Mouse (Mus musculus) thymus, adult 2 months (tissue): Measurements from ENCODE around the gene Ssu72.

Experiments
- CTCF ChIP-seq: fragments of 200-500 bp; IDR thresholded peaks from 2 replicates; pipeline ENCODE4 v1.5.1; 2012; ENCODE audit warnings: mild to moderate bottlenecking, control low read depth, low read length, moderate library complexity, borderline replicate concordance; ENCODE audit not compliant: control insufficient read depth, poor library complexity, insufficient read depth; ENCODE audit errors: extremely low read depth
- POLR2A ChIP-seq: fragments of 200-500 bp; IDR thresholded peaks from 2 replicates; pipeline ENCODE4 v1.6.1; 2012; ENCODE audit warnings: mild to moderate bottlenecking, low read length, control low read depth, moderate library complexity; ENCODE audit not compliant: control insufficient read depth, poor library complexity, insufficient read depth; ENCODE audit errors: extremely low read depth

DNA sequence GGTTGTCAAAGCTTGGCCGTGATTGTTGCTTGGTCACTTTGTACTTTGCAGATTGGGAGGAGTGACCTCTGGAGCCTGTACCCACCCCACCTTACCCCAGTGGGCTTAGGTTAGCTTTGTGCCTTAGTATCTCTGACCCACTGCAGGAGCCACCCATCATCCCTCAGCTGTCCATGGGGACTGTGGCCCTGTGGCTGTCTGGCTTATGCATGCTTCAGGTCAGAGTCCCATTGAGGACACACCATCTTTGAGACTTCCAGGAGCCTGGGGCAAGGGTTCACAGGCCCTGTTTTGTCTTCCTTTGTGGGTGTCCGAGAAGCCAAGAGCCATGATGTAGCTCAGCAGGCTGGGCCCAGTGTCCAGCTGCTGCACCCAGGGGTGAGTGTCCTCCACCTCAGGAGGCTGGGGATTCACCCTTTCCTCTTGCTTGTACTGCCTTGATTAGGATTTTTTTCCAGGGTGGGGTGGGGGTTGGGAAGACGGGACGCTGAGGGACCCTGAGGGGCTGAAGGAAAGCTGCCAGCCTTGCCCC lies 9.0 kb upstream of the Ssu72 start:
- TF ChIP-seq CTCF = no peak
- TF ChIP-seq POLR2A = no peak
